Mouse (Mus musculus) neural tube, embryonic 15.5 days (tissue): ENCODE results near the gene Olfr1453. TPM values are rescaled to one million over a fixed set of nuclear protein-coding genes. Genes with fewer than 3 reads are reported as not detected.
"Not testable (repeated sequence)": the region's sequence is repeated elsewhere in the genome, so short reads cannot be mapped to it uniquely, and the experiment has no call there.

Experiments used
- ATAC-seq: fragments of 200-750 bp; cut with Nextera tagmentation; 2 replicates; pipeline ENCODE4 v1.8.0; 2017; ENCODE audit warnings: mild to moderate bottlenecking, moderate TSS enrichment, moderate library complexity; ENCODE audit not compliant: low FRiP score
- H3K27ac ChIP-seq: fragments of 300-500 bp; sonication (generic); replicated peaks from 2 replicates; pipeline ENCODE4 v1.5.1; 2015; ENCODE audit warnings: mild to moderate bottlenecking, inconsistent platforms
- H3K27me3 ChIP-seq: fragments of 300-500 bp; sonication (generic); replicated peaks from 2 replicates; pipeline ENCODE4 v1.6.1; 2015; ENCODE audit warnings: inconsistent platforms
- H3K36me3 ChIP-seq: fragments of 300-500 bp; sonication (generic); 2 replicates; pipeline ENCODE4 v1.6.1; 2015; ENCODE audit warnings: inconsistent platforms
- H3K4me1 ChIP-seq: fragments of 300-500 bp; sonication (generic); 2 replicates; pipeline ENCODE4 v1.6.1; 2015; ENCODE audit warnings: inconsistent platforms
- H3K4me2 ChIP-seq: fragments of 300-500 bp; sonication (generic); 2 replicates; pipeline ENCODE4 v1.6.1; 2015; ENCODE audit warnings: inconsistent platforms, mild to moderate bottlenecking, moderate library complexity
- H3K4me3 ChIP-seq: fragments of 300-500 bp; sonication (generic); replicated peaks from 2 replicates; pipeline ENCODE4 v1.5.1; 2015; ENCODE audit warnings: mild to moderate bottlenecking, inconsistent platforms
- H3K9ac ChIP-seq: fragments of 300-500 bp; sonication (generic); replicated peaks from 2 replicates; pipeline ENCODE4 v1.6.1; 2015; ENCODE audit warnings: mild to moderate bottlenecking, inconsistent platforms
- H3K9me3 ChIP-seq: fragments of 300-500 bp; sonication (generic); replicated peaks from 2 replicates; pipeline ENCODE4 v1.6.1; 2016; ENCODE audit warnings: inconsistent platforms
- whole genome bisulfite sequencing: fragments of 180-500 bp; shearing (Covaris S2); methylation state at CpG from one replicate; pipeline ENCODE4 v1.1.7; 2015; ENCODE audit warnings: mixed read lengths; 5-methylcytosine and 5-hydroxymethylcytosine counted together
- polyA plus RNA-seq: library from polyadenylated mRNA; unstranded; fragments of >200 nt; fragmentation: Nextera tagmentation; extraction: Ambion mirVana; gene quantifications from 2 replicates; pipeline ENCODE4 v1.2.1, GENCODE M21; 2015

Olfr1453 gene
- polyA plus RNA-seq = not detected in 2 replicates

GRCm38 (mm10) chr19:13028227-13028626 is at the start of gene Olfr1453:
Gene Olfr1453 (minus strand): TSS chr19:13028327.
- 67% methylated on average over 1 of the region's 1 CpGs for WGBS
- no peak within 1 kb of the TSS for H3K27ac ChIP-seq
- no peaks in the 10 kb centered on the region for H3K27me3 ChIP-seq
- no peak within 1 kb of the TSS for H3K4me3 ChIP-seq
- 0 out of 2 replicates have a peak, but pooled peaks cover 4% of the 10 kb centered on the region for H3K9me3 ChIP-seq
- H3K4me1 ChIP-seq = no peaks in the 10 kb centered on the region
- ATAC-seq = no peak
- no peak within 1 kb of the TSS for H3K9ac ChIP-seq
- H3K36me3 ChIP-seq = no peaks in the 10 kb centered on the region
- no peak within 1 kb of the TSS for H3K4me2 ChIP-seq

GRCm38 (mm10) chr19:13060310-13060709 is 32.2 kb upstream of the Olfr1453 start, which contains the start of gene Olfr1454:
Gene Olfr1454 (plus strand): TSS chr19:13060610.
- no peak for ATAC-seq
- Histone ChIP-seq H3K9me3 (peaks cover 17% of the 10 kb centered on the region), H3K27me3 (no peaks in the 10 kb centered on the region), H3K9ac (no peak within 1 kb of the TSS), H3K4me3 (no peak within 1 kb of the TSS), H3K4me1 (no peaks in the 10 kb centered on the region), H3K36me3 (no peaks in the 10 kb centered on the region), H3K4me2 (no peak within 1 kb of the TSS), H3K27ac (no peak within 1 kb of the TSS)
- WGBS = 74% methylated on average over 2 of the region's 2 CpGs

- no peak for ATAC-seq
- Histone ChIP-seq H3K4me1 (no peaks in the 10 kb centered on the region), H3K36me3 (no peaks in the 10 kb centered on the region), H3K4me2 (no peak within 1 kb of the TSS), H3K9me3 (peaks cover 6% of the 10 kb centered on the region; the same call in 1 of the 2 replicates), H3K27ac (no peak within 1 kb of the TSS), H3K9ac (no peak within 1 kb of the TSS), H3K27me3 (no peaks in the 10 kb centered on the region), H3K4me3 (no peak within 1 kb of the TSS)
- WGBS = 79% methylated on average over 2 of the region's 2 CpGs
Measured at GRCm38 (mm10) chr19:12994714-12995113, 33.4 kb downstream of the Olfr1453 start, which contains the start of gene Olfr1451. Gene Olfr1451 (plus strand): TSS chr19:12995014.

- H3K4me3 ChIP-seq, H3K36me3 ChIP-seq, H3K27ac ChIP-seq, H3K4me1 ChIP-seq, H3K9me3 ChIP-seq, H3K9ac ChIP-seq, ATAC-seq, H3K27me3 ChIP-seq, H3K4me2 ChIP-seq: not testable (repeated sequence)
- 94% methylated on average over 4 of the region's 4 CpGs for WGBS
Measured at GRCm38 (mm10) chr19:12992316-12992715, 35.8 kb downstream of the Olfr1453 start.

Other genes starting within 250 kb of the Olfr1453 start
- gene Zfp91, start 232.2 kb downstream of the Olfr1453 start, polyA plus RNA-seq = 12.3 and 12.9 TPM in 2 replicates
- 1.2 and 4.0 TPM in 2 replicates for gene Lpxn, start 232.1 kb downstream of the Olfr1453 start, polyA plus RNA-seq
- gene Gm5244, start 181.6 kb downstream of the Olfr1453 start, polyA plus RNA-seq = not detected in 2 replicates
- gene Olfr1444, start 171.0 kb downstream of the Olfr1453 start, polyA plus RNA-seq = not detected in 2 replicates
- not detected in 2 replicates for gene Olfr1445, start 144.5 kb downstream of the Olfr1453 start, polyA plus RNA-seq
- not detected in 2 replicates for gene Olfr1446, start 134.8 kb downstream of the Olfr1453 start, polyA plus RNA-seq
- not detected in 2 replicates for gene Olfr1447, start 124.6 kb downstream of the Olfr1453 start, polyA plus RNA-seq
- not detected in 2 replicates for gene Olfr1448, start 103.9 kb downstream of the Olfr1453 start, polyA plus RNA-seq
- not detected in 2 replicates for gene Olfr1449, start 97.5 kb downstream of the Olfr1453 start, polyA plus RNA-seq
- gene Olfr1450, start 78.1 kb downstream of the Olfr1453 start, polyA plus RNA-seq = not detected in 2 replicates
- not detected in 2 replicates for gene Olfr1451, start 33.3 kb downstream of the Olfr1453 start, polyA plus RNA-seq
- not detected in 2 replicates for gene Olfr1454, start 32.3 kb upstream of the Olfr1453 start, polyA plus RNA-seq
- not detected in 2 replicates for gene Olfr1457, start 69.6 kb upstream of the Olfr1453 start, polyA plus RNA-seq
- not detected in 2 replicates for gene Olfr1458, start 78.4 kb upstream of the Olfr1453 start, polyA plus RNA-seq
- gene Olfr1459, start 121.2 kb upstream of the Olfr1453 start, polyA plus RNA-seq = 0.03 TPM in 1 of 2 replicates, not detected in the other
- not detected in 2 replicates for gene Olfr1461, start 134.7 kb upstream of the Olfr1453 start, polyA plus RNA-seq
- gene Olfr1462, start 157.4 kb upstream of the Olfr1453 start, polyA plus RNA-seq = not detected in 2 replicates
- gene Olfr1463, start 203.0 kb upstream of the Olfr1453 start, polyA plus RNA-seq = not detected in 2 replicates